Comparison of ENCODE assay signal across 19 mouse cellular contexts in genomic region chr5:5275321-5275720, GRCm38 (mm10).
A peak's percentile ranks its signal among the peaks of the same experiment; 100 is the strongest.
DNase-seq lines count a peak whose midpoint lies in the region; ATAC-seq and TF ChIP-seq lines count a peak whose summit lies in the region.
"Had no signal": no experiment of that assay in that cellular context is flagged by ENCODE, and none has a peak within 500 bp of the region (broad histone marks: within the 10 kb centered on the region; RNA-seq: fewer than 3 reads in every experiment).

No protein-coding gene starts in this region.

- peak overlapping the region; percentile 2; the same call in 1 of the 2 replicates for H3K27ac ChIP-seq in heart, embryonic 10.5 days
- H3K27ac ChIP-seq in stomach, embryonic 16.5 days (ENCODE audit: low read length) = no peak overlapping the region
- no peak overlapping the region for H3K27ac ChIP-seq in stomach, postnatal 0 days (replicated peaks)
- H3K27ac ChIP-seq: hindbrain, embryonic 10.5 days; limb, embryonic 13.5 days; liver, embryonic 13.5 days; neural tube, embryonic 13.5 days had no signal

- no peaks in the 10 kb centered on the region for H3K9me3 ChIP-seq in heart, embryonic 10.5 days
- H3K9me3 ChIP-seq in stomach, embryonic 16.5 days (replicated peaks; ENCODE audit: control insufficient read depth, low read length) = no peaks in the 10 kb centered on the region
- H3K9me3 ChIP-seq in stomach, postnatal 0 days (ENCODE audit: control insufficient read depth, low read length) = no peaks in the 10 kb centered on the region
- H3K9me3 ChIP-seq: hindbrain, embryonic 10.5 days; limb, embryonic 13.5 days; liver, embryonic 13.5 days; neural tube, embryonic 13.5 days had no signal

- no peak for DNase-seq in heart, embryonic 10.5 days (ENCODE audit: low spot score)
- DNase-seq in heart, adult 18-20 months = no peak
- DNase-seq in stomach, postnatal 0 days (ENCODE audit: low spot score) = no peak
- peak; percentile 59 for DNase-seq in brain, embryonic 14.5 days (ENCODE audit: low read depth)
- DNase-seq in urinary bladder, postnatal 4 days (ENCODE audit: low spot score in 2 of 2) = no peak
- DNase-seq in left cerebral cortex, adult 11 months (ENCODE audit: low spot score) = no peak
- DNase-seq: adrenal gland, postnatal 25 days; cerebellum, adult 18-20 months; cerebellum, postnatal 25 days; gastrocnemius, postnatal 25 days; liver, embryonic 13.5 days; lung, embryonic 14.5 days; lung, postnatal 36 days; thymus, adult 2 months had no signal

- TF ChIP-seq POLR2A in brain, embryonic 14.5 days (IDR thresholded peaks at IDR 0.05; ENCODE audit: borderline replicate concordance, extremely low read depth, insufficient read depth, insufficient read length, poor library complexity, severe bottlenecking) = no peak

- no peak overlapping the region for H3K9ac ChIP-seq in stomach, embryonic 16.5 days (ENCODE audit: low read length)
- no peak overlapping the region for H3K9ac ChIP-seq in stomach, postnatal 0 days (ENCODE audit: low read length)
- H3K9ac ChIP-seq: limb, embryonic 13.5 days; liver, embryonic 13.5 days; lung, embryonic 14.5 days; neural tube, embryonic 13.5 days had no signal

- TF ChIP-seq EP300 in stomach, postnatal 0 days (optimal IDR thresholded peaks at IDR 0.05) = no peak

- ATAC-seq in stomach, embryonic 16.5 days (ENCODE audit: insufficient read depth, low FRiP score) = 0 out of 2 replicates have a peak, but pooled peaks have one; percentile 29
- ATAC-seq in stomach, postnatal 0 days (ENCODE audit: low FRiP score, low TSS enrichment) = no peak; the same call in 1 of the 2 replicates
- ATAC-seq: intestine, postnatal 0 days had no signal

- peaks cover 11% of the 10 kb centered on the region; the same call in 1 of the 2 replicates for H3K4me1 ChIP-seq in heart, embryonic 10.5 days
- peaks cover 5% of the 10 kb centered on the region; the same call in 1 of the 2 replicates for H3K4me1 ChIP-seq in stomach, embryonic 16.5 days (ENCODE audit: control insufficient read depth, insufficient read depth, low read length)
- H3K4me1 ChIP-seq in stomach, postnatal 0 days (replicated peaks; ENCODE audit: control insufficient read depth, insufficient read depth) = no peaks in the 10 kb centered on the region

- H3K4me2 ChIP-seq in stomach, embryonic 16.5 days (ENCODE audit: low read depth, low read length) = no peak overlapping the region
- no peak overlapping the region for H3K4me2 ChIP-seq in stomach, postnatal 0 days (replicated peaks; ENCODE audit: low read depth)
- H3K4me2 ChIP-seq: limb, embryonic 13.5 days; liver, embryonic 13.5 days; lung, embryonic 14.5 days; neural tube, embryonic 13.5 days had no signal

- no peaks in the 10 kb centered on the region for H3K27me3 ChIP-seq in heart, embryonic 10.5 days (ENCODE audit: insufficient read depth, poor library complexity, severe bottlenecking)
- H3K27me3 ChIP-seq in stomach, embryonic 16.5 days (ENCODE audit: control insufficient read depth, insufficient read depth, low read length) = no peaks in the 10 kb centered on the region
- no peaks in the 10 kb centered on the region for H3K27me3 ChIP-seq in stomach, postnatal 0 days (ENCODE audit: control insufficient read depth, insufficient read depth, low read length)
- H3K27me3 ChIP-seq: limb, embryonic 13.5 days; liver, embryonic 13.5 days; neural tube, embryonic 13.5 days had no signal

- no peak overlapping the region for H3K4me3 ChIP-seq in heart, embryonic 10.5 days
- no peak overlapping the region for H3K4me3 ChIP-seq in stomach, embryonic 16.5 days (replicated peaks; ENCODE audit: low read length)
- no peak overlapping the region for H3K4me3 ChIP-seq in stomach, postnatal 0 days (ENCODE audit: low read depth, low read length)
- H3K4me3 ChIP-seq: hindbrain, embryonic 10.5 days; limb, embryonic 13.5 days; liver, embryonic 13.5 days; neural tube, embryonic 13.5 days had no signal

- TF ChIP-seq CTCF in stomach, postnatal 0 days (IDR thresholded peaks at IDR 0.05; ENCODE audit: low read depth) = no peak
- no peak for TF ChIP-seq CTCF in brain, embryonic 14.5 days (IDR thresholded peaks at IDR 0.05; ENCODE audit: borderline replicate concordance, extremely low read depth, insufficient read depth, insufficient read length)

- 61% methylated on average over 2 of the region's 2 CpGs for WGBS in heart, embryonic 10.5 days
- WGBS in stomach, embryonic 16.5 days = 46% methylated on average over 2 of the region's 2 CpGs
- 54% methylated on average over 2 of the region's 2 CpGs for WGBS in stomach, postnatal 0 days

- no peaks in the 10 kb centered on the region for H3K36me3 ChIP-seq in heart, embryonic 10.5 days
- H3K36me3 ChIP-seq in stomach, embryonic 16.5 days (ENCODE audit: control insufficient read depth, insufficient read depth, low read length) = no peaks in the 10 kb centered on the region
- H3K36me3 ChIP-seq in stomach, postnatal 0 days (ENCODE audit: control insufficient read depth, insufficient read depth, low read length) = no peaks in the 10 kb centered on the region
- H3K36me3 ChIP-seq: hindbrain, embryonic 10.5 days; limb, embryonic 13.5 days; liver, embryonic 13.5 days; neural tube, embryonic 13.5 days had no signal
